Mouse (Mus musculus): ENCODE measurements at regions not wholly inside any gene's neighbourhood (a gene's known extent, or its start where the extent isn't known, plus 50 kb on each side); places are given as distances from the start of the nearest gene placed in this dataset.
A peak's percentile ranks its signal among the peaks of the same experiment; 100 is the strongest.
"Not testable (repeated sequence)": the region's sequence is repeated elsewhere in the genome, so short reads cannot be mapped to it uniquely, and the experiment has no call there.

DNA sequence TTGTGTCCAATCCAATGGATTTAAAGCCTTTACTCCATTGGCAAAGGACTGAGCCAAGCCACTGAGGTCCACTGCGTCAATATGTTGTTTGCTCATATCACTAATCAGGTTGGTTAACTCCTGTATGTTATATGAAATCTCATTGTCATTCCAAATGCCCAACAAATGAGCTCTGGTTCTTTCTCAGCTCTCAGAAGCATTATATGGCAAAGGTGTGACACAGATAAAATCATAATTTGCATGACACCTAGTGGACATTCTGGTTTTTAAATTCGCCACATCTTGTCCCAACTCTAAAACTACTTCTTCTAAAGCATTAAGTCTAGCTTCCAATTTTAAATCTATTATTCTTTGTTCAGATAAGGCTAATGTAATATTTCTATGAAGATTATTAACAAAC, 1035.1 kb upstream of the Sel1l start:
- DNase-seq (ENCODE audit: low spot score) = not testable (repeated sequence)

DNA sequence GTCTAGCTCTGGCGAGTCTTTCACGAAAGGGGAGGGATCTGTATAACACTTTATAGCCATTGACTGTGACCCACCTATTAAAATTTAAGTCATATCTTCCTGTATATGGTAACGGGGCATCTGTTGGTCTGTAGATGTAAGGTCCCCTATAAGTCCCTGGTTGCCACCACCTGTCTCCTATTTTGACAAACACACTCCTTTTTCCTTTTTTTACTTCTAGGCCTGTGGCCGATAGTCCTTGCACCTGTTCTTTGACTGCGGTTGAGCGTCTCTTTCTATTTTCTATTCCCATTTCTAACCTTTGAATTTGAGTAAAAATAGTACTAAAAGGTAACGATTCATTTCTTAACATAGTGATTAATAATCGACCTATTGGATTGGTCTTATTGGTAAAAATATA, 1034.1 kb upstream of the Sel1l start:
- DNase-seq (ENCODE audit: low spot score) = not testable (repeated sequence)

DNA sequence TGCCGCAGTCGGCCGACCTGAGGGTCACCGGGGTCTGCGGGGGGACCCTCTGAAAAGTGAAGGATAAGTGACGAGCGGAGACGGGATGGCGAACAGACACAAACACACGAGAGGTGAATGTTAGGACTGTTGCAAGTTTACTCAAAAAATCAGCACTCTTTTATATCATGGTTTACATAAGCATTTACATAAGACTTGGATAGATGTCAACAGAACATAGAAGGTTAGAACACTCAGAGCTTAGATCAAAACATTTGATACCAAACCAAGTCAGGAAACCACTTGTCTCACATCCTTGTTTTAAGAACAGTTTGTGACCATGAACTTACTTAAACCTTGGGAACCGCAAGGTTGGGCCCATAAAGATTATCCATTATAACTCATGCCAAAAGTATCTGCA, 1033.6 kb upstream of the Sel1l start:
- DNase-seq (ENCODE audit: low spot score) = not testable (repeated sequence)

DNA sequence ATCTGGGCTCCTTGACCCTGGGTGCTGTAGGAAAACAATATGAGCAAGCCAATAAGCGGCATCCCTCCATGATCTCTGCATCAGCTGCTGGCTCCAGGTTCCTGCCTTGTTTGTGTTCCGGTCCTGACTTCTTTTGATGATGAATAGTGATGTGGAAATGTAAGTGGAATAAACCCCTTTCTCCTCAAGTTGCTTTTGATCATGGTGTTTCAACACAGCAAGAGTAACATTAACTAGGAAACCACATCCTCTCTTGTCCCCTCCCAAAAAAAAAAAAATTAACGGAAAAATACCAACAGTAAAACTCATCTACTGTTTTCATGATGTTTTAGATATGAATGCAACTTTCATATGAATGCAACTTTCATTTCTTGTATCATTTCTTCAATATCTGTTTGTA, 1024.6 kb upstream of the Sel1l start:
- no peak for DNase-seq (ENCODE audit: low spot score)

DNA sequence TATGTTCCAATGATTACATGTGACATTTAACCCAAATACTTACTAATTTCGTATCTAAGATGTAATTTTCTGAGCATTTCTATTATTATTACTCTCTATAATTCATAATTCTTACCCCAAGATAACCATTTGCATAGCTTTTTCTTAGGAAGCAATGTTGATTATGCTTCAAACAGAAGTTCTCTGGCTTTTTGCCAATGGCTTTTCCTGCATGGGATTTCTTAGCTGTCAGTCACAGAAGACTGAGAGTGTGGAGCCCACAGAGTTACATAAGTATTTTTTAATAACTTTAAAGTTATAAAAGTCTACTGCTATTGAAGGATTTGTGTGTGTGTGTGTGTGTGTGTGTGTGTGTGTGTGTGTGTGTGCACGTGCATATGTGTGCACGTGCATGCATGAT, 1020.4 kb upstream of the Sel1l start:
- DNase-seq (ENCODE audit: low spot score) = no peak

- no peak for DNase-seq (ENCODE audit: low spot score)
Measured at GRCm38 (mm10) chr12:92823090-92823786, 974.3 kb upstream of the Sel1l start.

- DNase-seq (ENCODE audit: low spot score) = no peak
Measured at GRCm38 (mm10) chr12:92818610-92819009, 969.7 kb upstream of the Sel1l start.

GRCm38 (mm10) chr12:92801121-92801520, 952.2 kb upstream of the Sel1l start:
- no peak for DNase-seq (ENCODE audit: low spot score)

DNA sequence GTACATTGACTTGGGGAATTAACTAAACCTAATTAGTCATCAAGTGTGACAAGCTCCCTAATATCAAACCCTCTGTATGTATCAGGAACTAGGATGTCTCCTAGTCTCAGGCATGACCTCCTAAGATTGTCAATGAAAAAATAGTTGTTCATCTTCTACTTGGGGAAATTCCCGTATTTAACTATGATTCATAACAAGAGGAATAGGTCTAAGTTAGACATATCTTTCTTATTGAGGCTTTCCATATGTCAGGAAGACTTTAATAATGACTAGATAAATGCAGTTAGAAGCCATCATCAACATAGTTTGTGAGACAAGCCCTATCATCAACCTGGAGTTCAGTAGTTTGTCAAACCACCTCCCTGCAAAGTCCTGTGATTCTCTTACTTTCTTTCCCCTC, 934.4 kb upstream of the Sel1l start:
- no peak for DNase-seq (ENCODE audit: low spot score)

DNA sequence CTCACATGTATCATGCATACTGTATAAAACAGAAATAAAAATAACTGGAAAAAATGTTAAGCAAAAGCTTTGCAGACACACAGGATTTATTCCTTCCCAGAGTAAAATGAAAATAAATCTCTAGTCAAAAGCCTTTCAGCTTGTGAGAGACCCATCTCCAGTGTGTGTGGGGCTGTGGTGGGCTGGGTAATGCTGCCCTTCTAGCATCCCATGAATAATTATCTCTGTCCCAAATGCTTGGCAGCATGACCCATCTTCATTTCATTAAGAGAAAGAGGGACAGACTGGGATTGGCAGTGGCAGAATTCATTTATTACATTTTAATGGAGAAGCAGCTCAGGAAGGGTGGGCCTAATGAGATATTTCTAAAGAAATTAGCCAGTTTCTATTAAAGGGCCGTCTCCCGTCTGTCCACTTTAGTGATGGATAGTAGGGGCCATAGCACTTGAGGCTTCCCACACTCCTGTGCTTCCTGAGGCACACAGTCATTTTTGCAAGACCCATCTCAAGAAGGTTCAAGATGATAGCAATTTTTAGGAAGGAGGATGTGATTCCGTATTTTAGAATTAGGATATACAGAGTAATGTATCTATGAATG, 930.8 kb upstream of the Sel1l start:
- DNase-seq (ENCODE audit: low spot score) = no peak

DNA sequence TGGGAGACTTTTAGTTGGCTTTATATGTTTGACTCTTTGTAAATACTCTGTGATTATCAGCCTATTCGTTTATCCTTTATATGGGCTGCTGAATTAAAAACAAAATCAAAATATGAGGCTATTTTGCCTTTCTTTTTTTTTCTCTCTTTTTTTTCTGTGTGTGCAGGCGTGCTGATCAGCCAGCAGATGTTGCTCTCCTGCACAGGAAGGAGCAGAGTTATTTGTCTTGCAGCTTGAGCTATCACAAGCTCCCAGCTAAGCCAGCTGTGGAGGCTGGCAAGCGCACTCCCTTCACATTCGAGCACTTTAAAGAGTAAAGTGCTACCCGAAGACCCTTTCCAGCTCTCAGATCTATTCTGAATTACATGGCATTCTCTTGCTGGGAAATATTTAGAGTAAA, 926.7 kb upstream of the Sel1l start:
- no peak for DNase-seq (ENCODE audit: low spot score)

GRCm38 (mm10) chr12:92748576-92748975, 899.6 kb upstream of the Sel1l start:
- no peak for DNase-seq (ENCODE audit: low spot score)

GRCm38 (mm10) chr12:92740818-92741217, 891.9 kb upstream of the Sel1l start:
- no peak for DNase-seq (ENCODE audit: low spot score)

DNA sequence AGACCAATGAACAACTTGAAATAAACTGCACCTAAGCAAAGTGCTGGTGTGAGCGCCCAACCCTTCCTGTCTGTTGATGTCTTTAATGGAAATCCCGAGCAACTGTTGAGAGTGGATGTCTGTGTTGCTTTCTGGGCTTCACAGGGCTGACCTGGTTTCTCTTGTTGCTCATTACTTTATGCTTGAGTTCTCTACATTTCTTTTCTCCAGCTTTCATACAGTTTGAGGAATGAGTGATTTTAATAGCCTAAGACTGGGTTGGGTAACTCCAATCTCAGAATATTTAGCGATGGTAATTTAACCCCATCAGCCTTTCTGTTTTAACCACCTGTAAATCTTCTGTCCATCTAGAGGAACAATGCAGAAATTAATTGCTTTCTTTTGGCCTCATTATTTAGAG, 890.2 kb upstream of the Sel1l start:
- no peak for DNase-seq (ENCODE audit: low spot score)

DNA sequence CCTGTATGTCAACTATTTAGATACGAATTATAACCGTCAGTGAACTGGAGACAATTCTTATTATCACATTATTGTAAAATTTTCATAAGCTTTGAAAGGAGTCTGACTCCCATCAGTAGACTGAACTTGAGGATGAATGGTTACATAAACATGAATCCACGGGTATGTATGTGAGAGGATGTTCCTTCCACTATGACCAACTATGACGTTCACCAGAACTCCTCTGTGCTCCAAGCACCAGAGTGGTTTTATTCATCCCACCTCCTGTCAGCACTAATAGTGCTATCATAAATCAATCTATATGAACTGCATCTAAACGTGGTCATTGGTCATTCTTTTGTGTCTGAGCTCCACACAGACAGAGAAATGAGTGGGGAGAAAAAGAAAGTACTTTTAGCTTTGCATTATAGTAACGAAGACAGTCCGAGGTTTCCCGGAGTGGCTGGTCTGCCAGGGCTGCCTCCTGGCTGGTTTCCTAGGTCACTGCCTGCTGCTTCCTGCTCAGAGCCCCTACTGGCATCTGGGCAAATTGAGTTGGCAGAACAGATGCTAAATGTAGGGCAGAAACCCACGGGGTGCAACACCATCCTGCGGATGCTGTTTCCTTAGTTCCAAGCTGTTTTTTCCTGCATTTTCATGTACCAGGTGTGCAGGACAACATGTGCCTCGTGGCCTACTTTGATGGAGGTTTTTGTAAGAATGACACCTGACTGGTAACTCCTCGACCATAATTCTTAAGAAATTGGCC, 888.8 kb upstream of the Sel1l start:
- no peak for DNase-seq (ENCODE audit: low spot score)

DNA sequence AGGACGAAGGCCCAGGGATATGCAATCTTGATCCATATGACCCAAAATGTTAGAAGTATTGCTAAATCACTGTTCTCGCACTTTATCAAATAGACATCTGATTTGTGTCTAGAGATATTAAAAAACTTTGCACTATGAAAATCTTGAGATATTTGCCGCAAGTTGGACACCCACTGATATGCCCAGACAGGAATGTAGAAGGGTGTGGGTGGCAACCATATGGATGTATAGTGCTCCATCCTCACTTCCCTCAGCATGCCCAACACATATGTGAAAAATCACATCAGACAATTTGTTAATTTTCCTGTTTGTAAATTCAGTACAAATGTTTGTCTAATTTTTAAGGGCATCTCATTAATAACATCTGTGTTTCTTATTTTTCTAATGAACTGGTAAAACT, 874.1 kb upstream of the Sel1l start:
- DNase-seq (ENCODE audit: low spot score) = no peak

DNA sequence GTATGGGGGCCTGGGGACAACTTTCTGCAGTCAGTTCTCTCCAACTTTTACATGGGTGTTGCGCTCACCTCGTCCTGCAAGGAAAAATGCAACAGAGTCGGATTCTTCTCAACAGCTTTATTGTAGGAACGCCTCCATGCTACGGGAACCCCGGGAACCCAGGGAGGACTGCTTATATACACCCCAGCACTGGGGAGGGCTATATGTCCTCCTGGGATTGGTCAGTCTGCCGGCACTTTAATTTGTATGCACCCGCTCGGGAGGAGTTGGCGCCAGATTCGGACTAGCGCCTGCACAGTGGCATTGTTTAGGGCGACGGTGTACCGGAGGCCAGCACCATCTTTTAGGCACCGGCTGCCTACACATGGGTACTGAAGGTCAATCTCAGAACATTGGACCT, 864.5 kb upstream of the Sel1l start:
- peak; percentile 3 for DNase-seq (ENCODE audit: low spot score)

DNA sequence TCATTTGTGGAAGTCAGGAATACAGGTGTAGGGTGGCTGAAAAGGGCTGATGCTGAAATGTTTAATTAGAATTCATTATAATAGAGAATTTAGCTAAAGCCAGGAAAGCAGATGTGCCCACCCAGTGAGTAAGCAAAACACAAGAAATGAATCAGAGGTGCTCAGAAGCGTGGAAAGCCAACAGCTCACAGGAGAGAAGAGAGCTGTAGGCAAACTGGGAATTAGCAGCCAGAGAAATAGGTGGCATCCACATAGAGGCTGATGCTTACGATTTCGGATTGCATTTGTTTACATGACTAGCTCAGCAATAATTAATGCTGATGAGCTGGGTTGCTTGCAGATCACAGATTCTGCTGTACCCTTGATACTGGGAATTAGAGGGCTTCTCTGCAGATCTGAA, 859.5 kb upstream of the Sel1l start:
- no peak for DNase-seq (ENCODE audit: low spot score)

GRCm38 (mm10) chr12:92703731-92704130, 854.8 kb upstream of the Sel1l start:
- no peak for DNase-seq (ENCODE audit: low spot score)

- DNase-seq (ENCODE audit: low spot score) = no peak
Measured at GRCm38 (mm10) chr12:92692956-92693355, 844.0 kb upstream of the Sel1l start.

DNA sequence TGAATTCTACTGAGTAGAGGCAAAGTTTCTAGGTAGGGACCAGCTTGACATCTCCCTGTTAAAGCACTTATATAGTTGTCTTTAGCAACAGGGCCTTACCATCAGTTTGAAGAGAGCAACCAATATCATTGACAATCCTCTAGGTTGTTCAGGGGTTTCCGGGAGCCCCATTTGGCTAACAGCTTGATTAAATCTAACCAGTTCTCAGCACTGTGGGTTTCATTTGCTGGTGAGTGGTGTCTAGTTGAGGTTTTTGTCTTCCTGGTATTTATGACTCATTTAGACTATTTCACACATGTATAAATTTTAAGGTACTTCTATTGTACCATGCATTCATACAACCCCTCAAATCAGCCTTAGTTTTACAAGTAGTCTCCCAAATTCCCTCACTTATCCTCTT, 823.4 kb upstream of the Sel1l start:
- DNase-seq (ENCODE audit: low spot score) = no peak

GRCm38 (mm10) chr12:92646634-92647033, 797.7 kb upstream of the Sel1l start:
- no peak for DNase-seq (ENCODE audit: low spot score)

DNA sequence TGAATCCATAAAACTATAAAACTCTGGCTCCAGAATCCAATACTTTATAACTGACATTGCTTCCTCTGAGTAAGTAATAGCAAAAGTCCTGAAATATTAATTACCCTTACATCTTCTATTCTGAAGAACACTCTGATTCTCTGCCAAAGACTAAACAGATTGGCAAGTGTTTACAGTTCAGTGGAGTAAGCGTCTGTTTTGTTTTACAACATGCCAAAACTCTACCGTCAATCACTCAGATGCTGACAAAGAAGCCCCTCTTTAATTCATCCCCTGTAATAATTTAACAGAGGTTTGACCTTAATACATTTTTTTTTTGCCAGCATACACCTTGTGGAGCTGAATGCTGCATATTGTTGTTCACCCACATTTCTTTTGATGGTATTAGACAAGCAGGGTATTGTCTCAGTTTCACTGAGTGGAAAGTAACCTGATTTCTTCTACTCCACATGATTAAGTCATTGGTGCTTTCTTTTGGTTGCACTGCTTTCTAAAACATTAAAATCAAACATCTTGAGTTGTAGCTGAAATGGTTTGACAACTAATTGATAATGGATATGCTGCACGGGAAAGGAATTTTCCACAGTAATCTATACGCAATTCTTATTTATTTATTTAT, 796.2 kb upstream of the Sel1l start:
- DNase-seq (ENCODE audit: low spot score) = no peak
